Mouse (Mus musculus): ENCODE results near the gene Slc8b1. TPM values are rescaled to one million over a fixed set of nuclear protein-coding genes. Genes with fewer than 3 reads are reported as not detected.

The Slc8b1 gene
- total RNA-seq, 2 experiments from 2014 or later: 5.2 to 5.4 TPM

DNA sequence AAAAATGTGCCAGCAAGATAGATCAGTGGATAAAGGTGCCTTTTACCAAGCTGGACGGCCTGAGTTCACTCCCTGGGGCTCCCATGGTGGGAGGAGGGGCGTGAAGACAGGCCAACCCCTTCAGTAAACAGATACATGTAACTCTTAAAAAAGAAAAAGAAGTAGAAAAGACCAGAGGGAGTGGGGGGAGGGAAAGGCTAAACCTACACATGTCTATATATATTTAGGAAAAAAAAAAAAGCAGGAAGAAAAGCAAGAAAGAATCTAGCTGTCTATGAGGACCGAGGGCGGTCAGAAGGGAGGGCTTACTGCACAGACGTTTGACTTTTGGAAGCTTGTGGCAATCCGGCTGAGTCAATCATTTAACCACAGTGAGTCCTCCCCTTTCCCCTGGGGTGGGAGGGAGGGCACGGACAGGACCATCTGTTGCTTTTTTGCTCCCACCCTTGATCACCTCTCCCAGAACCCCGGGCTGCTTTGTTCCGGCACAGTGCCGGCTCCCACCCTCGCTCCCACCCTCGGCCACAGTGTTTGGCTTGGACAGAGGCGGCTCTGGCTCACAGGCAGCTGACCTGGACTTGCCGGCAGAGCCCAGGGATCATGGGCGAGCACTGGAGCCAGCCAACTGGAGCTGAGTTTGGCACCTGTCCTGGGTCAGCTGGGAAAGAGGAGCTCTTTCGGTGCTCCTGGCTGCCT, 49.8 kb downstream of the Slc8b1 start:
- DNase-seq (ENCODE audit: low spot score in 2 of 2): peak; percentile 53 to 59
- intact Hi-C loops (cut with DNase I): no loop called here

GRCm38 (mm10) chr5:120562956-120563913, 52.3 kb downstream of the Slc8b1 start:
- intact Hi-C loops (cut with DNase I): no loop called here

DNA sequence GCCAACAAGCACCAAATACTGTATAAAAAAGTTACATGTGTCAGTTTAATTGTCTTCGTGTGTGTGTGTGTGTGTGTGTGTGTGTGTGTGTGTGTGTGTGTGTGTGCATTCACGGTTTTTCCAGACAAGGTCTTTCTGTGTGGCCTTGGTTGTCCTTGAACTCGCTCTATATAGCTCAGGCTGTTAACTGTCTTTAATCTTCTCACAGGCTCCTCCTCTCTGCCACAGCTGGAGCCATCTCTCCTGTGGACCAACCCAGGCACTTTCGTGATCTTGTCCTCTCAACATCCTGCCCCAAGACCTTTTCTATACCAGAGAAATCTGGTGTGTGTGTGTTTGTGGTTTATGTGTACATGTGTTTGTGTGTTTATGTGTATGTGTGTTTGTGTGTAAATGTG, 52.9 kb downstream of the Slc8b1 start:
- intact Hi-C loops (cut with DNase I): no loop called here
- DNase-seq (ENCODE audit: low spot score in 2 of 2): no peak

More at GRCm38 (mm10) chr5:120562956-120563913, 52.3 kb downstream of the Slc8b1 start:
- DNase-seq (ENCODE audit: low spot score in 2 of 2): no peak

DNA sequence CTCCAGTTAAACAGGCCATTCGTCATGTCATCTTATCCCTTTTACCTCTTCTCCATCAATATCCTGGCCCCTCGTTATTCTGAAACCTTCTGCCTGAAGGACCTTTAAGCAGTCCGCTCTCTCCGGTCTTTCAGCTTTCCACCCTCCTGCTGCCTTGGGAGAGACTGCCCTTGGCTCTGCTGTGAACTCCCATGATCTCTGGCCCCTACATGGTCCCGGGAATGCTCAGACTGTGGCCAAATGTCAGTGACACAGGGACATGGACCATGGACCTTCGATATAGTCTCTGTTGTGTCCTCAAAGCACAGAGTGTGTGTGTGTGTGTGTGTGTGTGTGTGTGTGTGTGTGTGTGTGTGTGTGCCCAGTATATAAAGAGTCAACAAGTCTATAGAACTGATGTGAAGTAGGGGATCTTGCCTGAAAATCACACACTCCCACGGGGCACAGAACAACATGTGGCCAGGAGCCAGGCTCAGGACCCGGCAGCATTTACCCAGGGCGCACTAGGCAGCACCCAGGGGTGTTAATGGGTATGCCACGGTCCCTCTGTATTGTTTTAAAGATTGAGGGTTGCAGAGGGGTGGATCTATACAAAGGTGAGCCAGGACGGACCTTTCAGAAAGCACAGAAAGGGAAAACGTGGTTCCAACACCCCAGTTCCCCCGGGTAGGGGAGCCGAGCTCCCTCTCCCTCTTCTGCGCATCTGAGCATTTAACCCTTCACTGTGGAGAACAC, 54.4 kb downstream of the Slc8b1 start:
- no peak for DNase-seq (ENCODE audit: low spot score in 2 of 2)
- intact Hi-C loops (cut with DNase I): no loop called here

DNA sequence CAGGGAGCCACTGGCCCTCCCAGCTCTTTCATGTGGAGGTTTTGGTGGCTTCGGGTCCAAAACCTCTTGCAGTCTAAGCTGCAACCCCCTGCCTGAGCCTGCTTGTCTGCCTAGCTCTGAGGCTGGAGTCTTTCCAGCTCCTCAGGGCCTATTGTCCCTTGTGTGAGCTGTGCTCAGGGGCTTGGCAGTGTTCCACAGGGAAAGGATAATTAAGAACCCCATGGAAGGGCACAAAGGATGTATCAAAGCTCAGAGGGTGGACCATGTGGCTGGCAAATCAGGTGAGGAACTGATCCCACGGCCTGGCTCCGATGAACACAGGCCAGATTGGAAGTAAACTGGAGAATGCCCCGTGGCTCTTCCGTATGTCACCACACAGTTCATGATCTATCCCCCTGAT, 55.1 kb downstream of the Slc8b1 start:
- intact Hi-C loops (cut with DNase I): no loop called here
- DNase-seq (ENCODE audit: low spot score in 2 of 2): peak; percentile 66

- DNase-seq (ENCODE audit: low spot score in 2 of 2): no peak
- intact Hi-C loops (cut with DNase I): no loop called here
Measured at GRCm38 (mm10) chr5:120566681-120567252, 55.8 kb downstream of the Slc8b1 start.

- intact Hi-C loops (cut with DNase I): no loop called here
Measured at GRCm38 (mm10) chr5:120567253-120567701, 56.3 kb downstream of the Slc8b1 start.

GRCm38 (mm10) chr5:120567761-120568211, 56.8 kb downstream of the Slc8b1 start:
- intact Hi-C loops (cut with DNase I): no loop called here
- DNase-seq (ENCODE audit: low spot score in 2 of 2): no peak

More at GRCm38 (mm10) chr5:120567253-120567701, 56.3 kb downstream of the Slc8b1 start:
- peak; percentile 42 to 66 for DNase-seq (ENCODE audit: low spot score in 2 of 2)

GRCm38 (mm10) chr5:120568336-120568768, 57.4 kb downstream of the Slc8b1 start:
- intact Hi-C loops (cut with DNase I): no loop called here
- no peak for DNase-seq (ENCODE audit: low spot score in 2 of 2)

DNA sequence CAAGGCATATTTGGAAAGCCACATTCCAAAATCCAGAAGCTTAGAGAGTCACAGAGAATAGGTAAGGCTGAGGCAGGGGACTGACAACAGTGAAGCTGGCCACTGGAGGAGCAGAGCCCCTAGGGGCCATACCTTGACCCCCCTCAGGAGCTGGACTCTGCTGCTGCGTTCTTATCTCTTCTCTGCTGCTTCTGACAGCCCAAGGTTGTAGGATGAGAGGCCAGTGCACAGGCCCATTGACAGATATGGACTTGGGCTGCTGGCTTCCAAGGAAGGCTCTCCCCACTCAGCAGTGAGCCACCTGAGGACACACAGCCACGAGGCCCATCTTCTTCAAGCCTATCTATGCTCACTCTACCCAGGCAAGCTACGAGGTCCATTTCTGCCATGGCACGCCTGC, 58.0 kb downstream of the Slc8b1 start:
- intact Hi-C loops (cut with DNase I): no loop called here
- DNase-seq (ENCODE audit: low spot score in 2 of 2): no peak

DNA sequence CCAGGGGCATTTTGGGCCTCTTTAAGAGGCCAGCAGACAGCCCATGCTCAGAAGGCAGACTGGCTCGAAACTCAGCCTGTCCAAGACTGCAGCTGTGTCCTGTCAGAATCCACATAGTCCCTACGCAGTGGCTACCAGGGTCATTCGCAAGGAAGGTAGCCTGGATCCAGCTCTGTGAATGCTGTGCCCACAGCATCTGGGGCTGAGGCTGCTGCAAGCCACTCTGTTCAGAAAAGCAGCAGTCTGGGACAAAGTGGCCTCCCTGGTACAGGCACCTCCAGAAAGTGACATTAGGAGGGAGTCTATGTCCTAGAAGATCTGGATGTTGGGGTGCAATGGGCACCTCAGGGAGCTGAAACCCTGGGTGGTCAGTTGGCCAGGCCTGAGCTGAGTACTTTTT, 58.8 kb downstream of the Slc8b1 start:
- intact Hi-C loops (cut with DNase I): no loop called here
- DNase-seq (ENCODE audit: low spot score in 2 of 2): no peak

DNA sequence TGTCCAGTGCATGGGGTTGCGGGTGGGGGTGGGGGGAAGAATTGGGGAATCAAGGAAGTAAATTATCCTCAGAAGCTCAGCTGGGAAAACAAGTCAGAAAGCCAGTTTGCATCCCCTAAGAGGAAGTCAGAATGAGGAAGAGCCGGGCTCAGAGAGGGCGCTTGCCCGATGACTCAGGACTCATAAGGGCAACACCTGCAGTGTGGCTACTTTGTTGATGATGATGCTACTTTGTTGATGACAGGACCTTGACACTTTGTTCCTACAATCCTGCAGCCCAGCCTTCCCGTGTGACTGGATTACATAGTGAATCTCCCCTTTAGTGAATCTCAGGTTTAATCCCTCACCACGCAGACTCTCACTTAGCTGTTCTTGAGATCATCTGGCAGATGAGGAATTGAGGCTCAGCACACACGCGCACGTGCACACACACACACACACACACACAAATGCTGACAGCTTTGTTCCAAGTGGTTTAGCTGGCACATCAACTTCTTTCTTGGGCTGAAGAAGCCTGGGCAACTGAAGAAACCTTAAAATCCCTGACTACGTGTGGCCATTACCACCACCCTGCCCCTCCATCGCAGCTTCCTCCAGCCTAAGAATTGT, 59.4 kb downstream of the Slc8b1 start:
- peak in 1 of 2 experiments; percentile 54 for DNase-seq (ENCODE audit: low spot score in 2 of 2)
- intact Hi-C loops (cut with DNase I): no loop called here

GRCm38 (mm10) chr5:120571056-120571740, 60.2 kb downstream of the Slc8b1 start:
- no peak for DNase-seq (ENCODE audit: low spot score in 2 of 2)
- intact Hi-C loops (cut with DNase I): no loop called here

- intact Hi-C loops (cut with DNase I): no loop called here
- no peak for DNase-seq (ENCODE audit: low spot score in 2 of 2)
Measured at GRCm38 (mm10) chr5:120574469-120575063, 63.6 kb downstream of the Slc8b1 start.

DNA sequence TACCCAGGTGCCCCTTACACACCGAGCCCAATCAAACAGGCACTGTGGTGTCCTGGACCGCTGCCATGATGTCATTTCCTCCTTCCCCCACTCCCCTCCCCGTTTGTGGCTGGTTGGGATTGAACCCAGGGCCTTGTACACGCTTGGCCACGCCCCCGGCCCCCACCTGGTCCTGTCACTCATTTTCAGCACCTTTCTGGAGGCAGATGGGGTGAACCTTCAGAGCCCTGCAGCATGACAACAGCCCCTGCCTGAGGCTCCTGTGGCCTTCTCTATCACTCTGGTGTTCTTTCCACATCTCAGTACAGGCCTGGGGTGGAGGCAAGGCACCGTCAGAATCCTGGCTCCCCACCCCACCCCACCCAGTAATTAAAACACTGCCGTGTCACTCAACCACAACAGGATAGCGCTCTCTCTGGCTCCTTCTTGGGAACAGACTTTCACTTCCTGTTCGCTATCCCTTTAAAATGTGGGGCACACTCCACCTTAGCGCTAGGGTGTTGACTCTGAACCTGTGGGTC, 65.9 kb downstream of the Slc8b1 start:
- intact Hi-C loops (cut with DNase I): no loop called here
- no peak for DNase-seq (ENCODE audit: low spot score in 2 of 2)

GRCm38 (mm10) chr5:120577935-120578441, 67.0 kb downstream of the Slc8b1 start:
- intact Hi-C loops (cut with DNase I): no loop called here
- DNase-seq (ENCODE audit: low spot score in 2 of 2): no peak

DNA sequence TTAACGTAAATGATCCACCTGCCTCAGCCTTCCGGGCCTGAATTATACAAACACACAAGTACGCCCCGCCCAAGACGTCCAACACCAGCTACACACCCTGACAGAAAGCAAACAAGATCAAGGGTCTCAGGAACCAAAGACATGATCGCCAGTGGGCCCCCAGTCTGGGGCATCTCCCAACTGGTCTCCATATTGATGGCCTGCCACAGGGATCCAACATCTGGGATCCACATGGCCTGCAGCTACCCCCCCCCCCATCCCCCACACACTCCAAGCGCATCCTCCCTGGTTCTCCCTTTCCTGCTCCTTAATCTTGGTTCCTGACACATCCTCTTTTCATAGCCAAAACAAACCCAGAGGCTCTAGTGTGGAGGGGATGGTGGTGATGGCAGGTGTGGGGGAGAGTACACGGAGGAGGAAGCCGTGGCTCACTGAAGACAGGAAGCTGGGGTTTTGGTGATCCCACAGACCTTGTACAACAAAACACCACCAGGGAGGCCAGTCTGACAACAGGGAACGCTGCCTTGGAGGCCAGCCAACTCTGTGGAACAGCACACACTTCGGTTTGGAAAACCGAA, 67.6 kb downstream of the Slc8b1 start:
- no peak for DNase-seq (ENCODE audit: low spot score in 2 of 2)
- intact Hi-C loops (cut with DNase I): no loop called here
